Mouse (Mus musculus): Measurements from ENCODE around the gene Actc1. TPM values are rescaled to one million over a fixed set of nuclear protein-coding genes. Genes with fewer than 3 reads are reported as not detected.

The Actc1 gene
- polyA plus RNA-seq, 1 experiment from 2014 or later, result 825 TPM

- no peak for ATAC-seq (ENCODE audit: low FRiP score, low read depth)
- H3K9ac ChIP-seq, result no peak overlapping the region
- H3K4me1 ChIP-seq, result no peaks in the 10 kb centered on the region
- H3K4me2 ChIP-seq (replicated peaks), result no peak overlapping the region
- no peaks in the 10 kb centered on the region for H3K36me3 ChIP-seq
- H3K27ac ChIP-seq, result no peak overlapping the region
- H3K27me3 ChIP-seq, result no peaks in the 10 kb centered on the region
- H3K9me3 ChIP-seq, result no peaks in the 10 kb centered on the region
- WGBS, result 82% methylated on average over 2 of the region's 2 CpGs
- H3K4me3 ChIP-seq, result no peak overlapping the region
These were observed 18.5 kb upstream of the Actc1 start for GRCm38 (mm10) chr2:114071876-114072275.

GRCm38 (mm10) chr2:114066226-114066625, 12.9 kb upstream of the Actc1 start:
- H3K27ac ChIP-seq, result no peak overlapping the region
- 71% methylated on average over 3 of the region's 3 CpGs for WGBS
- no peaks in the 10 kb centered on the region for H3K36me3 ChIP-seq
- ATAC-seq (ENCODE audit: low FRiP score, low read depth), result no peak
- H3K4me2 ChIP-seq (replicated peaks), result no peak overlapping the region
- no peaks in the 10 kb centered on the region for H3K9me3 ChIP-seq
- no peaks in the 10 kb centered on the region for H3K27me3 ChIP-seq
- no peak overlapping the region for H3K9ac ChIP-seq
- H3K4me3 ChIP-seq, result no peak overlapping the region
- H3K4me1 ChIP-seq, result no peaks in the 10 kb centered on the region

- no peaks in the 10 kb centered on the region for H3K27me3 ChIP-seq
- H3K4me2 ChIP-seq (replicated peaks), result no peak overlapping the region
- no peak overlapping the region for H3K4me3 ChIP-seq
- H3K4me1 ChIP-seq, result no peaks in the 10 kb centered on the region
- ATAC-seq (ENCODE audit: low FRiP score, low read depth), result no peak
- no peak overlapping the region for H3K9ac ChIP-seq
- WGBS, result 57% methylated on average over 2 of the region's 2 CpGs
- H3K36me3 ChIP-seq, result no peaks in the 10 kb centered on the region
- H3K27ac ChIP-seq, result no peak overlapping the region
- no peaks in the 10 kb centered on the region for H3K9me3 ChIP-seq
These were observed 10.7 kb upstream of the Actc1 start for GRCm38 (mm10) chr2:114064004-114064403.

GRCm38 (mm10) chr2:114060071-114060591, 6.8 kb upstream of the Actc1 start:
- no peak overlapping the region for H3K4me3 ChIP-seq
- no peak overlapping the region for H3K27ac ChIP-seq
- no peaks in the 10 kb centered on the region for H3K36me3 ChIP-seq
- no peak overlapping the region for H3K4me2 ChIP-seq (replicated peaks)
- H3K27me3 ChIP-seq, result 0 out of 2 replicates have a peak, but pooled peaks cover 5% of the 10 kb centered on the region
- no peak overlapping the region for H3K9ac ChIP-seq
- WGBS, result 54% methylated on average over 6 of the region's 6 CpGs
- no peak; the same call in 1 of the 2 replicates for ATAC-seq (ENCODE audit: low FRiP score, low read depth)
- H3K4me1 ChIP-seq, result peaks cover 9% of the 10 kb centered on the region
- no peaks in the 10 kb centered on the region for H3K9me3 ChIP-seq

- no peak for ATAC-seq (ENCODE audit: low FRiP score, low read depth)
- Histone ChIP-seq H3K9me3 (no peaks in the 10 kb centered on the region), H3K4me1 (peaks cover 9% of the 10 kb centered on the region), H3K27me3 (0 out of 2 replicates have a peak, but pooled peaks cover 5% of the 10 kb centered on the region), H3K27ac (no peak overlapping the region), H3K9ac (no peak overlapping the region), H3K36me3 (no peaks in the 10 kb centered on the region), H3K4me2 (replicated peaks) (no peak overlapping the region), H3K4me3 (no peak overlapping the region)
- WGBS, result 75% methylated on average over 1 of the region's 1 CpGs
These were observed 6.3 kb upstream of the Actc1 start for GRCm38 (mm10) chr2:114059608-114060007.

GRCm38 (mm10) chr2:114058226-114058796, 5.0 kb upstream of the Actc1 start:
- Histone ChIP-seq H3K4me3 (no peak overlapping the region), H3K4me1 (peaks cover 9% of the 10 kb centered on the region), H3K27me3 (0 out of 2 replicates have a peak, but pooled peaks cover 5% of the 10 kb centered on the region), H3K27ac (no peak overlapping the region), H3K4me2 (replicated peaks) (no peak overlapping the region), H3K9me3 (no peaks in the 10 kb centered on the region), H3K36me3 (no peaks in the 10 kb centered on the region), H3K9ac (no peak overlapping the region)
- WGBS, result 90% methylated on average over 10 of the region's 10 CpGs
- no peak for ATAC-seq (ENCODE audit: low FRiP score, low read depth)

- Histone ChIP-seq H3K9me3 (no peaks in the 10 kb centered on the region), H3K36me3 (no peaks in the 10 kb centered on the region), H3K9ac (no peak overlapping the region), H3K4me3 (no peak overlapping the region), H3K27me3 (0 out of 2 replicates have a peak, but pooled peaks cover 5% of the 10 kb centered on the region), H3K4me1 (peaks cover 9% of the 10 kb centered on the region), H3K27ac (0 out of 2 replicates have a peak overlapping the region, but pooled peaks have one; percentile 33), H3K4me2 (replicated peaks) (peak overlapping the region; percentile 28)
- peak; percentile 60 for ATAC-seq (ENCODE audit: low FRiP score, low read depth)
- WGBS, result 10% methylated on average over 10 of the region's 10 CpGs
These were observed 4.0 kb upstream of the Actc1 start for GRCm38 (mm10) chr2:114057303-114057853.

GRCm38 (mm10) chr2:114054129-114054528, 781 bp upstream of the Actc1 start:
- H3K36me3 ChIP-seq, result no peaks in the 10 kb centered on the region

GRCm38 (mm10) chr2:114051871-114052241, 1.5 kb downstream of the Actc1 start:
- no peaks in the 10 kb centered on the region for H3K27me3 ChIP-seq
- H3K4me2 ChIP-seq (replicated peaks), result no peak overlapping the region
- H3K9me3 ChIP-seq, result no peaks in the 10 kb centered on the region
- H3K36me3 ChIP-seq, result no peaks in the 10 kb centered on the region
- no peak for ATAC-seq (ENCODE audit: low FRiP score, low read depth)
- no peak overlapping the region; the same call in 1 of the 2 replicates for H3K27ac ChIP-seq
- no peak overlapping the region for H3K9ac ChIP-seq
- no peak overlapping the region; the same call in 1 of the 2 replicates for H3K4me3 ChIP-seq
- peaks cover 9% of the 10 kb centered on the region; the same call in 1 of the 2 replicates for H3K4me1 ChIP-seq
- WGBS, result 94% methylated on average over 13 of the region's 14 CpGs

More at GRCm38 (mm10) chr2:114054129-114054528, 781 bp upstream of the Actc1 start:
- H3K9me3 ChIP-seq, result no peaks in the 10 kb centered on the region
- no peak overlapping the region for H3K9ac ChIP-seq
- no peak overlapping the region for H3K4me2 ChIP-seq (replicated peaks)
- 92% methylated on average over 4 of the region's 4 CpGs for WGBS
- ATAC-seq (ENCODE audit: low FRiP score, low read depth), result no peak
- H3K4me3 ChIP-seq, result no peak overlapping the region
- no peak overlapping the region for H3K27ac ChIP-seq
- peaks cover 9% of the 10 kb centered on the region for H3K4me1 ChIP-seq
- 0 out of 2 replicates have a peak, but pooled peaks cover 5% of the 10 kb centered on the region for H3K27me3 ChIP-seq

- no peaks in the 10 kb centered on the region for H3K27me3 ChIP-seq
- H3K9me3 ChIP-seq, result no peaks in the 10 kb centered on the region
- no peaks in the 10 kb centered on the region for H3K36me3 ChIP-seq
- H3K4me1 ChIP-seq, result peaks cover 9% of the 10 kb centered on the region; the same call in 1 of the 2 replicates
- no peak overlapping the region for H3K9ac ChIP-seq
- 85% methylated on average over 7 of the region's 7 CpGs for WGBS
- no peak for ATAC-seq (ENCODE audit: low FRiP score, low read depth)
- no peak overlapping the region for H3K27ac ChIP-seq
- no peak overlapping the region for H3K4me2 ChIP-seq (replicated peaks)
- H3K4me3 ChIP-seq, result no peak overlapping the region; the same call in 1 of the 2 replicates
These were observed 2.1 kb downstream of the Actc1 start for GRCm38 (mm10) chr2:114051111-114051870.

GRCm38 (mm10) chr2:114050150-114050549, 3.2 kb downstream of the Actc1 start:
- no peaks in the 10 kb centered on the region for H3K36me3 ChIP-seq
- 96% methylated on average over 7 of the region's 7 CpGs for WGBS
- no peak for ATAC-seq (ENCODE audit: low FRiP score, low read depth)
- H3K9ac ChIP-seq, result no peak overlapping the region
- peak overlapping the region; percentile 4; the same call in 1 of the 2 replicates for H3K4me3 ChIP-seq
- no peaks in the 10 kb centered on the region for H3K9me3 ChIP-seq
- H3K27me3 ChIP-seq, result no peaks in the 10 kb centered on the region
- H3K4me2 ChIP-seq (replicated peaks), result no peak overlapping the region
- H3K27ac ChIP-seq, result no peak overlapping the region
- peaks cover 9% of the 10 kb centered on the region; the same call in 1 of the 2 replicates for H3K4me1 ChIP-seq

- no peaks in the 10 kb centered on the region for H3K9me3 ChIP-seq
- 94% methylated on average over 7 of the region's 7 CpGs for WGBS
- H3K4me2 ChIP-seq (replicated peaks), result no peak overlapping the region
- no peak overlapping the region for H3K4me3 ChIP-seq
- peaks cover 9% of the 10 kb centered on the region; the same call in 1 of the 2 replicates for H3K4me1 ChIP-seq
- H3K27me3 ChIP-seq, result no peaks in the 10 kb centered on the region
- H3K9ac ChIP-seq, result no peak overlapping the region
- H3K36me3 ChIP-seq, result no peaks in the 10 kb centered on the region
- no peak for ATAC-seq (ENCODE audit: low FRiP score, low read depth)
- H3K27ac ChIP-seq, result no peak overlapping the region
These were observed 4.0 kb downstream of the Actc1 start for GRCm38 (mm10) chr2:114049372-114049771.

Data from limb, embryonic 13.5 days (tissue).